Mouse (Mus musculus) liver, adult 2 months (tissue): ENCODE measurements around the gene Sema6b.

Experiments used
- CTCF ChIP-seq: fragments of 200-500 bp; IDR thresholded peaks from 2 replicates; pipeline ENCODE4 v1.5.1; 2011; ENCODE audit warnings: low read depth, low read length, control low read depth
- POLR2A ChIP-seq: fragments of 200-500 bp; IDR thresholded peaks from 2 replicates; pipeline ENCODE4 v1.6.1; 2011; ENCODE audit warnings: low read length, control low read depth; ENCODE audit not compliant: insufficient read depth; ENCODE audit errors: extremely low read depth

GRCm38 (mm10) chr17:56175416-56175815 is 35.3 kb upstream of the Sema6b start:
- TF ChIP-seq CTCF (no peak), POLR2A (no peak)
